Mouse (Mus musculus): ENCODE data around the gene Tuba8.

DNA sequence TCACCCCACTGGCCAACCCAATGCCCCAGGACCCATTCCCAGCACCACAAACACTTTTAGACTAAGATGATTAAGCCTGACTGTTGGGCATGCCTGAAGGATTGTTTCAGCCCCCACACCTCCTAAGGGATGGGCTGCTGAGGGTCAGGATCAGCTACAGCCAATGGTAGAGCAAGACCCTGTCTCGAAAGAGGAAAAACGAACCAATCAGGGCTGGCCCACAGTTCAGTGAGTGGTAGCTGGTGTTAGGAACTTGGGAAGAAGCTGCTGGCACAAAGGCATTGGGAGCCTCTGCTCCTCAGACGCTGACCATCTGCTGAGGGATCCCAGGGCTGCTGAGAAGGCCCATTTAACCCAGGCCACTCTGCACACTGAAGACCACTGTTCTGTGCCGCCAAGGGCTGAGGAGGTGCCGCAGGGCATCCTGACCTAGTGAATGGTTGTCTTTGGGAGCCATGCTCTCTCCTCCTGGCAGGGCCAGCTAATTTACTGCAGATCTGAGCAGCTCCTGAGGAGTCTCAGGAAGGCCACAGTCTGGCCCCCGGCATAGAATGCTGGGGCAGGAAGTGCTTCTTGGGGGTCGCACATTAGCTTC is 43.0 kb upstream of the Tuba8 start:
- TF ChIP-seq CTCF (IDR thresholded peaks at IDR 0.05; ENCODE audit: extremely low read depth, insufficient read depth, low read length) (no peak), POLR2A (IDR thresholded peaks at IDR 0.05; ENCODE audit: extremely low read depth, insufficient read depth, low read length) (no peak)

Data from cortical plate, adult 2 months (tissue).